Mouse (Mus musculus) neutrophil, adult 5-6 weeks (primary cell): ENCODE results near the gene Lrrc51. TPM values are rescaled to one million over a fixed set of nuclear protein-coding genes. Genes with fewer than 3 reads are reported as not detected.

Experiments
- total RNA-seq: library from RNA; stranded (forward); fragments of 200-1000 nt; gene quantifications from 2 replicates; pipeline ENCODE4 v1.2.3, GENCODE M21; 2017

Gene Lrrc51
- total RNA-seq, 1 experiment from 2014 or later: 0.93 TPM

Other genes with a start within 250 kb of the Lrrc51 start
- not detected in 2 replicates for gene Phox2a, start 115.6 kb downstream of the Lrrc51 start, total RNA-seq
- gene Inppl1, start 95.7 kb downstream of the Lrrc51 start, total RNA-seq: 5.7 and 10.4 TPM in 2 replicates
- gene Folr2, start 76.7 kb downstream of the Lrrc51 start, total RNA-seq: not detected in 2 replicates
- 45.1 and 48.4 TPM in 2 replicates for gene Anapc15, start 70.2 kb downstream of the Lrrc51 start, total RNA-seq
- gene Folr1, start 63.1 kb downstream of the Lrrc51 start, total RNA-seq: 1.0 TPM in 1 of 2 replicates, not detected in the other
- 65.2 and 77.1 TPM in 2 replicates for gene Lamtor1, start 28.0 kb downstream of the Lrrc51 start, total RNA-seq
- 0.49 TPM in 1 of 2 replicates, not detected in the other for gene Tomt, start 27.5 kb downstream of the Lrrc51 start, total RNA-seq
- gene Numa1, start 216 bp upstream of the Lrrc51 start, total RNA-seq: 225 and 227 TPM in 2 replicates
- 12.2 and 13.6 TPM in 2 replicates for gene Il18bp, start 84.8 kb upstream of the Lrrc51 start, total RNA-seq
- gene Rnf121, start 131.6 kb upstream of the Lrrc51 start, total RNA-seq: 15.0 and 15.8 TPM in 2 replicates
- gene Xndc1, start 131.6 kb upstream of the Lrrc51 start, total RNA-seq: 35.2 and 40.2 TPM in 2 replicates
- gene Xntrpc, start 131.8 kb upstream of the Lrrc51 start, total RNA-seq: 0.47 and 3.4 TPM in 2 replicates
- gene Trpc2, start 149.2 kb upstream of the Lrrc51 start, total RNA-seq: 0.49 and 2.0 TPM in 2 replicates
- gene Art1, start 167.8 kb upstream of the Lrrc51 start, total RNA-seq: not detected in 2 replicates
- 0.49 and 2.2 TPM in 2 replicates for gene Art5, start 175.6 kb upstream of the Lrrc51 start, total RNA-seq
- 0.35 TPM in 1 of 2 replicates, not detected in the other for gene Chrna10, start 182.9 kb upstream of the Lrrc51 start, total RNA-seq